Comparison of ENCODE assay signal across 16 mouse cellular contexts in genomic region chr4:95462476-95462875, GRCm38 (mm10).
"Had no signal": no experiment of that assay in that cellular context is flagged by ENCODE, and none has a peak within 500 bp of the region (broad histone marks: within the 10 kb centered on the region; RNA-seq: fewer than 3 reads in every experiment).

No protein-coding gene starts in this region.

- H3K4me3 ChIP-seq: layer of hippocampus, adult 2 months; limb, embryonic 13.5 days; liver, embryonic 12.5 days; lung, embryonic 15.5 days; midbrain, embryonic 10.5 days; myocyte; neural tube, embryonic 15.5 days had no signal

- DNase-seq: kidney, postnatal 10 days; kidney, postnatal 4 days; left cerebral cortex, postnatal 4 days; lung, postnatal 4 days; midbrain, embryonic 14.5 days; right cerebral cortex, adult 18-20 months; right cerebral cortex, postnatal 25 days; thymus, postnatal 4 days had no signal

- H3K27ac ChIP-seq: layer of hippocampus, adult 2 months; limb, embryonic 13.5 days; liver, embryonic 12.5 days; lung, embryonic 15.5 days; midbrain, embryonic 10.5 days; neural tube, embryonic 15.5 days; stomach, postnatal 0 days had no signal

- H3K27me3 ChIP-seq: limb, embryonic 13.5 days; liver, embryonic 12.5 days; lung, embryonic 15.5 days; neural tube, embryonic 15.5 days had no signal

- H3K4me1 ChIP-seq: limb, embryonic 13.5 days; liver, embryonic 12.5 days; lung, embryonic 15.5 days; neural tube, embryonic 15.5 days had no signal

- H3K9me3 ChIP-seq: limb, embryonic 13.5 days; liver, embryonic 12.5 days; lung, embryonic 15.5 days; midbrain, embryonic 10.5 days; neural tube, embryonic 15.5 days had no signal

- H3K36me3 ChIP-seq: limb, embryonic 13.5 days; liver, embryonic 12.5 days; lung, embryonic 15.5 days; midbrain, embryonic 10.5 days; neural tube, embryonic 15.5 days had no signal
